Mouse (Mus musculus) ovary, postnatal 14 days (tissue): ENCODE data around the gene Cldn22.
"Not testable (repeated sequence)": the region's sequence is repeated elsewhere in the genome, so short reads cannot be mapped to it uniquely, and the experiment has no call there.

Experiments
- DNase-seq: peaks from one replicate; pipeline ENCODE4 v3.0.0; 2022; ENCODE audit warnings: low spot score

The Cldn22 gene

GRCm38 (mm10) chr8:47824182-47824581 lies at the start of gene Cldn22:
Gene Cldn22 (plus strand): TSS chr8:47824482.
- DNase-seq, result no peak

GRCm38 (mm10) chr8:47777415-47777814 lies 46.9 kb upstream of the Cldn22 start:
- no peak for DNase-seq

GRCm38 (mm10) chr8:47779589-47779988 lies 44.7 kb upstream of the Cldn22 start:
- no peak for DNase-seq

- no peak for DNase-seq
Observed at GRCm38 (mm10) chr8:47781881-47782280, 42.4 kb upstream of the Cldn22 start.

- DNase-seq, result no peak
Observed at GRCm38 (mm10) chr8:47783544-47783943, 40.7 kb upstream of the Cldn22 start.

GRCm38 (mm10) chr8:47783944-47784343 lies 40.3 kb upstream of the Cldn22 start:
- no peak for DNase-seq

- no peak for DNase-seq
Observed at GRCm38 (mm10) chr8:47784436-47784835, 39.8 kb upstream of the Cldn22 start.

- DNase-seq, result no peak
Observed at GRCm38 (mm10) chr8:47786323-47786722, 38.0 kb upstream of the Cldn22 start.

GRCm38 (mm10) chr8:47787705-47788104 lies 36.6 kb upstream of the Cldn22 start:
- no peak for DNase-seq

- no peak for DNase-seq
Observed at GRCm38 (mm10) chr8:47791986-47792385, 32.3 kb upstream of the Cldn22 start.

- DNase-seq, result no peak
Observed at GRCm38 (mm10) chr8:47799438-47799837, 24.8 kb upstream of the Cldn22 start.

- no peak for DNase-seq
Observed at GRCm38 (mm10) chr8:47802349-47802748, 21.9 kb upstream of the Cldn22 start.

GRCm38 (mm10) chr8:47804262-47804661 lies 20.0 kb upstream of the Cldn22 start:
- no peak for DNase-seq

- DNase-seq, result no peak
Observed at GRCm38 (mm10) chr8:47809970-47810665, 14.2 kb upstream of the Cldn22 start.

GRCm38 (mm10) chr8:47810666-47811015 lies 13.6 kb upstream of the Cldn22 start:
- DNase-seq, result no peak

- no peak for DNase-seq
Observed at GRCm38 (mm10) chr8:47811221-47811620, 13.1 kb upstream of the Cldn22 start.

- DNase-seq, result no peak
Observed at GRCm38 (mm10) chr8:47819034-47819433, 5.2 kb upstream of the Cldn22 start.

- DNase-seq, result no peak
Observed at GRCm38 (mm10) chr8:47820914-47821772, 3.1 kb upstream of the Cldn22 start.

- no peak for DNase-seq
Observed at GRCm38 (mm10) chr8:47821843-47822242, 2.4 kb upstream of the Cldn22 start, which contains the start of gene Cldn24. Gene Cldn24 (plus strand): TSS chr8:47822143.

- DNase-seq, result not testable (repeated sequence)
Observed at GRCm38 (mm10) chr8:47822541-47822940, 1.7 kb upstream of the Cldn22 start.

GRCm38 (mm10) chr8:47823777-47824176 lies 505 bp upstream of the Cldn22 start:
- no peak for DNase-seq

- DNase-seq, result no peak
Observed at GRCm38 (mm10) chr8:47825596-47825995, 1.3 kb downstream of the Cldn22 start.

- no peak for DNase-seq
Observed at GRCm38 (mm10) chr8:47826911-47827310, 2.6 kb downstream of the Cldn22 start.
